ENCODE assay signal across 26 mouse cellular contexts in genomic region chr3:95306244-95306643, GRCm38 (mm10). TPM values are rescaled to one million over a fixed set of nuclear protein-coding genes. Genes with fewer than 3 reads are reported as not detected.
"Had no signal": no experiment of that assay in that cellular context is flagged by ENCODE, and none has a peak within 500 bp of the region (broad histone marks: within the 10 kb centered on the region; RNA-seq: fewer than 3 reads in every experiment).

No protein-coding gene starts in this region.

- ATAC-seq: forebrain, embryonic 16.5 days; hindbrain, embryonic 16.5 days; inflammation-experienced regulatory T-cells, adult 6 months; intestine, embryonic 15.5 days; intestine, postnatal 0 days had no signal

- H3K27ac ChIP-seq: gastrocnemius, adult 2 months; heart, adult 2 months; hindbrain, embryonic 10.5 days; hindbrain, embryonic 12.5 days; hindbrain, embryonic 14.5 days; intestine, embryonic 15.5 days; layer of hippocampus, adult 2 months; left cerebral cortex, adult 2 months; limb, embryonic 10.5 days; limb, embryonic 12.5 days; liver, embryonic 13.5 days; liver, embryonic 15.5 days had no signal

- H3K36me3 ChIP-seq: heart, embryonic 12.5 days; hindbrain, embryonic 12.5 days; intestine, embryonic 15.5 days; limb, embryonic 10.5 days; limb, embryonic 12.5 days had no signal

- H3K4me2 ChIP-seq: heart, embryonic 12.5 days; hindbrain, embryonic 12.5 days; hindbrain, embryonic 14.5 days; intestine, embryonic 15.5 days; limb, embryonic 12.5 days; liver, embryonic 11.5 days; liver, embryonic 13.5 days; liver, embryonic 15.5 days had no signal

- H3K9me3 ChIP-seq: heart, embryonic 12.5 days; hindbrain, embryonic 10.5 days; hindbrain, embryonic 12.5 days; intestine, embryonic 15.5 days; limb, embryonic 10.5 days; limb, embryonic 12.5 days; liver, embryonic 13.5 days; liver, embryonic 15.5 days had no signal

- H3K4me1 ChIP-seq: hindbrain, embryonic 12.5 days; intestine, embryonic 15.5 days had no signal

- H3K4me3 ChIP-seq: gastrocnemius, adult 2 months; heart, adult 2 months; heart, embryonic 12.5 days; hindbrain, embryonic 10.5 days; hindbrain, embryonic 12.5 days; intestine, embryonic 15.5 days; layer of hippocampus, adult 2 months; left cerebral cortex, adult 2 months; limb, embryonic 10.5 days; limb, embryonic 12.5 days; liver, embryonic 13.5 days; liver, embryonic 15.5 days had no signal

- DNase-seq: gastrocnemius, adult 2 months; gastrocnemius, postnatal 10 days; gastrocnemius, postnatal 25 days; heart, adult 2 months; heart, postnatal 14 days; heart, postnatal 4 days; kidney, adult 9 months; kidney, postnatal 14 days; kidney, postnatal 4 days; liver; liver, embryonic 13.5 days had no signal

- H3K27me3 ChIP-seq: heart, embryonic 12.5 days; hindbrain, embryonic 12.5 days; intestine, embryonic 15.5 days; limb, embryonic 12.5 days; liver, embryonic 13.5 days; liver, embryonic 15.5 days had no signal

- H3K9ac ChIP-seq: heart, embryonic 12.5 days; hindbrain, embryonic 12.5 days; hindbrain, embryonic 14.5 days; intestine, embryonic 15.5 days; limb, embryonic 12.5 days; liver, embryonic 13.5 days; liver, embryonic 15.5 days had no signal

RNA-seq across cellular contexts. Expression of gene Anxa9, which starts 0.7 kb away (rescaled TPM):
- total RNA-seq: gastrocnemius, adult 2 months had no signal
